Mouse (Mus musculus): ENCODE results near the gene Eif4e.
"Not testable (repeated sequence)": the region's sequence is repeated elsewhere in the genome, so short reads cannot be mapped to it uniquely, and the experiment has no call there.

Eif4e gene

DNA sequence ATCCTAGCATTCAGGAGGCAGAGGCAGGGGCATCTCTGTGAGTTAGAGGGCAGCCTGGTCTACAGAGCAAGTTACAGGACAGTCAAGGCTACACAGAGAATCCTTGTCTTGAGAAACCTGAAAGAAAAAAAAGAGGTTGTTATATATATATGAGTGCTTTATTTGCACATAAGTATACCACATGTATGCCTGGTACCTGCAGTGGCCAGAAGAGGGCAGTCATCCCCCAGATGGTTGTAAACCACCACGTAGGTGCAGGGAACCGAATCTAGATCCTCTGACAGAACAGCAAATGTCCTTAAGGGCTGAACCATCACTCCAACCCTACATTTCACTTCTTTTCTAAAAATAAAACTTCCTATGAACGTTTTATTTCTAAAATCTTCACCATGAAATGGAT, 8.1 kb upstream of the Eif4e start:
- DNase-seq (ENCODE audit: low read depth, low spot score), result peak; percentile 67

DNA sequence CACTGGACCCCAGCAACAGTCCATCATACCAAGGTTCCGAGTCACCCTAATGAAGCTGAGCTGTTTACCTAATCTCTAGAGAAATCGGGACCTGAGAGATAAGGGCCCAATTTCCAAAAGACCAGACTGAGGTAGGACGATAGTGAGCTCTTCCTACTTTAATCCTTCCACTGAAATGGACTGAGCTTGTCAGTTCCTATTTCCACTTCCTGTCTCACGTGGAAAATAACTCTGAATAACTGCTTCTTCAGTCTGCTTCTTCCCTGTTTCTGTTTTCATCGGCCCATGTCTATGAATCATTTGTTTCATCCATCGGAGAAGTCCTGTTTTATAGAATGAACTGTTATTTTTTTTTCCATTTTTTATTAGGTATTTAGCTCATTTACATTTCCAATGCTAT, 6.8 kb upstream of the Eif4e start:
- no peak for DNase-seq (ENCODE audit: low read depth, low spot score)

DNA sequence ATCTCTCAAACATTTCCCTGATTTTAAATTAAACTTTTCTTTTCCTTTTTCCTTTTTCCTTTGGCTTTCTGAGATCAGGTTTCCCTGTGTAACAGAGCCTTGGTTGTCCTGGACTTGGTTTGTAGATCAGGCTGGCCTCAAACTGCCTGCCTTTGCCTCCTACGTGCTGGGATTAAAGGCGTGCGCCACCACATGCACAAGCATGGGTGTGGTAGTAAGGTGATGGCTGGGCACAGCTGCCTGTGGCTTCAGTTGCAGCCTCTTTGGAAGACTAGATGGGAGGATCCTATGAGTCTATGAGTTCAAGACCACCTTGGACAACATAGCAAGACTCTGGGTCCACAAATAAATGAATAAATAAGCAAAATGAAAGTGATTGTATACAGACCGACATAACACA, 2.0 kb upstream of the Eif4e start:
- DNase-seq (ENCODE audit: low read depth, low spot score), result no peak

DNA sequence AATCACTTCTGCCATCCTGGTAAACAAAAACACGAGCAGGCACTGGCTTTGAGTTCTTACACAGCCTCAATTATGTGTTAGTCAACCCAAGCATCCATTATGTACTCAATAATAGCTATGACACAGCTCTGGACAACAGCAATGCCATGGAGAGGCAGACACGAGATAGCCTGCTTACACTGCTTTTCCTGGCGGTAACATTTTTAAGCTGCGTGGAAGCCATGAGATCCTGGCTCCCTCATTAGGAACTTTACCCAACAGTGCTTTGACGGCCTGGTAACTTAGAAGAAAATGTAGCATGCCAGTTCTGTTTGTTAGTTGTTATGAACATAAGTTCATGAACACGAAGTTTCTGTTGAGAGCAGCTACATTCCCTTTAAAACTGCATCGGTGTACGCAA, 485 bp upstream of the Eif4e start:
- DNase-seq (ENCODE audit: low read depth, low spot score), result no peak

DNA sequence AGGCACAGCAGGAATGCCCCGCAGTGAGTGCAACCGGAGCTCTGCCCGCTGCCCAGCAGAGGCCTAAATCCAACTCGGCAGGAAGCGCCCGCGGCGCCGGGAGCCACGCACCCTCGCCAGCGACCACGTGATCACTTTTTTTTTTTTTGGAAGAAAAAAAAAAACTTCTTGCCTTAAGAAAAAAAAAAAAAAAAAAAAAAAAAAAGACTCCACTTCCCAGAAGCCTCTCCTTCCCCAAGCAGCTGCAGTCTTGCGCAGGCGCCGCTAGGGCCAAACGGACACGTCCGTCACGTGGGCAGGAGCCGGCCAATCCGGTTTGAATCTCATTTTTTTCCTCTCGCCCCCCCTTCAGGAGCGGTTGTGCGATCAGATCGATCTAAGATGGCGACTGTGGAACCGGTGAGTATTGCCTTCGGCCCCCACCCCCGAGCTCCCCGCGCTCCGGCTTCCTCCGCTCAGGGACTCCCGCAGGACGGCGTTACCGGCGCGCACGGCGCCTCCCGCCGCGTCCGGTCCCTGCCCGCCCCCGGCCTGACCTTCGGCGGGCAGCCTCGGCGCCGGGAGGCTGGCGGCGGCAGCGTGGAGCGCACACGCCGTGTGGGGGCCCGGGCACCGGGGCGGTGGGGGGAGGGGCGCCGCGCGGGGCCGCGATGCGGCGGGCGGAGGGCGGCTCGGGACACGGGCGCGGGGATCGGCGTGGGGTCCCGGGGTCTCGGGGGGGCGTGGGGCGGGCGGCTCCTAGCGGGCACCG, 1.1 kb downstream of the Eif4e start:
- DNase-seq (ENCODE audit: low read depth, low spot score), result peak; percentile 99

DNA sequence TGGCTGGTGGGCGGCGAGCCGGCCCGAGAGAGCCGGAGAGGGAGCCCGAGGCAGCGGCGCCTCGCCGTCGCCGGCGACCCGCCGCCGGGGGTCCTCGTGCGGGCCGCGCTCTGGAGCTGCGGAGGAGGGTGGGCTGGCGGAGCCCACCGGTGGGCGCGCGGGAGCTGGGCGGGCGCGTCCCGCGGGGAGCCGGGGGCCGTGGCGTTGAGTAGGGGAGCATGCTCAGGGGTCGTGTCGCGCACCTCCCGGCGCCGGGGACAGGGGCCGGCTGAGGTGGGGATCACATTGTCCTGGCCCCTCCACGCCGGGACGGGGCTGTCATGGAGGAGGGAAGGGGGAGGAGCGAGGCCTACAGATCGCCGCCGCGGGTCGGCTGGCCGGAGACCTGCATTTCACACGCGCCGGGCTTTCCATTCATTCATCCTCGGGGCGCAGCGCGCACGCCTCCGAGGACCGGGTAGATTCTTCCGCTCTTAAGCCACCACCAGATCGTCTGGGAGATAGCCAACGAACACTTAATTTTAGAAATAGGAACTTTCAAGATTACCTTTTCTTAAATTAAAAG, 1.8 kb downstream of the Eif4e start:
- DNase-seq (ENCODE audit: low read depth, low spot score), result peak; percentile 71

DNA sequence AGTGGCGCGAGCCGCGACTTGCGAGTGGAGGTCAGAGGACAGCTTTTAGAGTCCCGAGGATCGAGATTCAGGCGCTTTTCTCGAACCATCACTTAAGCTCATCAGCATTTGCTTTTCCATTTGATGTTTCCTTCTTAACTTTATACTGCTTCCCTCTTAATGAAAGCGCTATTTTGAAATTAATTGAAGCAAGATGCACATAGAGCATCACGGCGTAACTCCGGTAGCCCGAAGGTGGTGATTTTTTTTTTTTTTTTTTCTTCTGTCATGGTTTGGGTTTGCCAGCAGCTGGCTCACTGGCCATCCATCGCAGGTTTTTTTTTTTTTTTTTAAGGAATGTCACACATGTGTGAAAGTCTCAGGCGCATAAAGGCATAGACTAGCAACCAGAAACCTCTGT, 2.3 kb downstream of the Eif4e start:
- DNase-seq (ENCODE audit: low read depth, low spot score), result peak; percentile 11

DNA sequence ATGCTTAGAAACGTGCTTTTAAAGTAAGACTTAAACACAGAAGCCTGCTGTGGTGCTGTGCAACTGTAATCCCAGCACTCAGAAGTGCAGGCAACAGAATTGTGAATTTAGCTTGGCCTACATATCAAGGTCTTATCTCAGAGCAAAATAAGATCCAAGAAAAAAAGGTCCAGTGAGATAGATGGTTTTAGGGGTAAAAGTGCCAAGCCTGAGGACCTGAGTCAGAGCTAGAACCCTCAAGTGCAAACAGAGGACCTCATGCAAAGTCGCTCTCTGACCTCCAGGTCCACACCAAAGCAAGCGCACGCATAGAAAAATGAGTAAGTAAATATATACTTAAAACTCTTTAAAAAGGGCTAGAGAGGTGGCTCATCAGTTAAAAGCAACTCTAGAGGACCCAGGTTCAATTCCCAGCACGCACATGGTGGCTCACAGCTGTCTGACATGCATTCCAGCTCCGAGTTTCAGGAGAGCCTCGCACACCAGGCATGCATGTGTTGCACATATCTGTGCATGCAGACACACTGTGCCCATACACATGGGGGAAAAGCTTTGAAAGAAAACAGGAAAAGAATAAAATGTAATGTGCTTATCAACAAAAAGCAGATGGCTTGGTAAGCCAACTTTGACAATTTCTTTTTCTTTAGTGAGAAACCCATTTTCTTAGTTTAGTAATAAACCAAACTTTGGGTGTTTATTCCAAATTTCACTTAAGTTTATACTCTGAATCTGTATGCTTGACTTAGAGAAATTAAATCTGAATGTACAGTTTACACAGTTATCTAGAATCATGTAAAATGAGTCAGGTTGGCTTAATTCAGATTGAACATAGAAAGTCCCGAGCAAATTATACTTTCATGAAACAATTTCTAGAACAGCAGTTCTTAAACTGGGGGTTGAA, 4.8 kb downstream of the Eif4e start:
- DNase-seq (ENCODE audit: low read depth, low spot score), result no peak

DNA sequence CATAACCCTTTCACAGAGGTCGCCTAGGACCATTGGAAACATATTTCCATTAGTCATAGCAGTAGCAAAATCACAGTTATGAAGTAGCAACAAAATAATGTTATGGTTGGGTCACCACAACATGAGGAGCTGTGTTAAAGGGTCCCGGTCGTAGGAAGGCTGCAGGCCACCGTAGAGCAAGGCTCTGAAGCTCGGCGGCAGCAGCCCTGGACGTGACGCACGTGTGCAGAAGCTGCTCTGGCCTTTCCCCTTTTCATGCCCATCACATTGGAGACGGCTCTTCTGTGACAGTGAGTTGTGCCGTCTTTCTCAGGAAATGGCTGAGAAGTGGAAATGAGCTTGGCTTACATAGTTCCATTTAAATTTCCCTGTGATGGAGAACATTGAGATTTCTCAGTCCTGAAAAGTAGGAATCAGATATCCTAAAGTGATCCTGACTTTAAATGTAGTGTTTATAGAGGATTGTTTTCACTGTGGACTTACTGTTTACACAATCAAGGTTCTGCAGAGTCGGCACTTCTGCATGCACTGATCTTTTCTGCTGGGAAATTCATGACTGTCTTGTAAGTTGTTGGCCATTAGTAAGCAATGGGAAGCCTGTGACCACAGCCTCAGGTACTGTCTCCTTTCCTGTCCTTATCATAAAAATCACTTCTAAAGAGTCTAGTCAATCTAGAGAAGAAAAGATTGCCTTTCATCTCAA, 5.7 kb downstream of the Eif4e start:
- DNase-seq (ENCODE audit: low read depth, low spot score), result no peak

DNA sequence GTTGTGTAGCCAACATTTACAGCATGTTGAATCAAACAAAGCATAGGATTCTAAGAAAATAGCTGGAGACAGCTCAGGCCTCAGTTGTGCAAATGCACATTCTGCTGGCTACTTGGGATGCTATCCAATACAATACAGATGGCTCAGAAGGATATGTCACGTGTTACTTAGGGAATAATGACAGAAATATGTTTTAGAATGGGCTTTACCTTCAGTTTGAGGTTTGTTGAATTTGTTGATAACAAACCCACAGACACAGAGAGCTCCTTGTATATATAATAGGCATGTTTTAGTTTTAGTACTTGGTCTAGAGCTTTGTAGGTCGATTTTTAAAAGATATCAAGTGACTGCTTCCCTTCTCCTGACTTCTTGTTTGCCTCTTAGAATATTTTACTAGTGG, 6.8 kb downstream of the Eif4e start:
- DNase-seq (ENCODE audit: low read depth, low spot score), result no peak

DNA sequence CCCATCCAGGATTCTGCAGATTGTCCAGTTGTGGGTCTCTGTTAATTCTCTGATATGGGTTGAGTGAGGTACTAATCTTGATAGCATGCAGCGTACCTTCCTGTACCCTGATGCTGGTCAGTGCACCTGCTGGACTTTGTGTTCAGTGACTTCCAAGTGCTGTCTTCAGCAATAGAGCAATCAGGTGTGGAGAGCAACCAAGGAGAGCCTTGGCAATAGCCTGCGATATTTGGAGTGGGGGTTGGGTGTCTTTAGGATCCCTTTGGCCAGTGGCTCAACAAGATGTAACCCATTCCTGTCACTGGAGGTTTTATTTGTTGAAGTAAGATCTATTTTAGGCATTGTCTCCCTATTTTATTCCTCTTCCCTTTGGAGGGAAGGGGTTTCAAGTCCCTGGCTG, 10.1 kb downstream of the Eif4e start:
- no peak for DNase-seq (ENCODE audit: low read depth, low spot score)

DNA sequence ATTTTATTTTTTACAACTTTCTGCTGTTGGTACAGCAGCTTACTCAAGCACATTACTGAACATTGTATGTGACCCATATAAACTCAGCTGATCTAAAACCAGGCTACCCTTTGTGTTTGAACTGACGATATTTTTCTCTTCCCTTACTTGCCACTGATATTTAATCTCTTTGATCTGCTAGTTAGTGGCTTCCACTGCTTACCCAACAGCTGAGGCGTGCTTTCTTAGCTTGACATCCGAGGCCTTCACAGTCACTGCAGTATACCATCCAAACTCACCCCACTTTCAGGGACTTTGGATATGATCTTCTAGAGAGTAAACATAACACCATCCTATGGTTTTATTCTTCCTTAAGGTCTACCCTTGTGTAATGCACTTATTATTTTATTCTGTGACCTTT, 16.6 kb downstream of the Eif4e start:
- DNase-seq (ENCODE audit: low read depth, low spot score), result no peak

DNA sequence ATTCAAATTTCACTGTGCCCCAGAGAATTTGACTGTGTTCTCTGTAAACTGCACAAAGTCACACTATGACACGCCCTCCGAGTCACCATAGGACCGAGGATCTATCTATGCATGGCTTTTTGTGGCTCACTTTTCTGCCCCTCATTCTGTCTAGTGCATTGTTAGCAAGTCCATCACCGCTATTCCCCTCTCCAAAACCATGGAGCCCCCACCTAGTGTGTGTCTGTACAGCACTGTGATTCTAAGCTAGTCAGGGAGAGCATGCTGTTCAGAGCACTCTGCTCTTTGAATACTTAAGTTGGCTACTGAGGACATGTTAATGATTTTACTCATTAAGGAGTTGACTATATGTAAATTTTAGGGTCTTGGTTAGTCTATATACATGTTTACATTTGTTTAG, 18.1 kb downstream of the Eif4e start:
- no peak for DNase-seq (ENCODE audit: low read depth, low spot score)

DNA sequence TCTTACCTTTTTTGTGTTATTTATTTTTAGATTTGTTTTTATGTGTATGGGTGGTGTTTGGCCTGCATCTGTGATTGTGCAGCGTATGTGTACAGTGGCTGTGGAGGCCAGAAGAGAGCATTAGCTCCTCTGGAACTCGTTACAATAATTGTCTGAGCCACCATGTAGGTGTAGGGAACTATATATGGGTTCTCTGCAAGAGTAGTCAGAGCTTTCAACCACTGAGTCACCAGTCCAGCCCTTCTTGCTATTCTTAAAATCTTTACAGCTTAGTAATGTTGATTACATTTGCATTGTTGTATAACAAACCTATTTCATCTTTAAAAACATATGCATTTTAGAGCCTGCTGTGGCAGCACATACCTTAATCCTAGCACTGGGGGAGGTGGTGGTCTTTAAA, 20.7 kb downstream of the Eif4e start:
- no peak for DNase-seq (ENCODE audit: low read depth, low spot score)

DNA sequence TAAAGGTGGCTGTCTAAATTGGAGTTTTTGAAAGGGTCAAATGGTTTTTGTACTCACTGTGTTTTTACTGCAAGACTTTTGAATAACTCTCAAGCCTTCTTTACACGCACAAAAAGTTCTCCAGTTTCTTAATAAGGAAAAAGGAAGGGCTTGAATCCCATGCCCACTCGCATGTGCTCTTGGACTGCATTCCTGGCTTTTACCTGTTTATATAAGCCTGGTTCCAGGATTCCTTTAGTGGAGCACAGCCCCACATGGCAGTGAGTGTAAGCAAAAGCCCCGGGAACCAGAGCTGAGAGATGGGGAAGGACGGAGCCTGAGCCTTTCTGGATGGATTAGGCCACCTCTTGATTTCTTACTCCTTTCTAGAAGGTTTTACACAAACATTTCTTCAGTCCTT, 23.1 kb downstream of the Eif4e start:
- no peak for DNase-seq (ENCODE audit: low read depth, low spot score)

DNA sequence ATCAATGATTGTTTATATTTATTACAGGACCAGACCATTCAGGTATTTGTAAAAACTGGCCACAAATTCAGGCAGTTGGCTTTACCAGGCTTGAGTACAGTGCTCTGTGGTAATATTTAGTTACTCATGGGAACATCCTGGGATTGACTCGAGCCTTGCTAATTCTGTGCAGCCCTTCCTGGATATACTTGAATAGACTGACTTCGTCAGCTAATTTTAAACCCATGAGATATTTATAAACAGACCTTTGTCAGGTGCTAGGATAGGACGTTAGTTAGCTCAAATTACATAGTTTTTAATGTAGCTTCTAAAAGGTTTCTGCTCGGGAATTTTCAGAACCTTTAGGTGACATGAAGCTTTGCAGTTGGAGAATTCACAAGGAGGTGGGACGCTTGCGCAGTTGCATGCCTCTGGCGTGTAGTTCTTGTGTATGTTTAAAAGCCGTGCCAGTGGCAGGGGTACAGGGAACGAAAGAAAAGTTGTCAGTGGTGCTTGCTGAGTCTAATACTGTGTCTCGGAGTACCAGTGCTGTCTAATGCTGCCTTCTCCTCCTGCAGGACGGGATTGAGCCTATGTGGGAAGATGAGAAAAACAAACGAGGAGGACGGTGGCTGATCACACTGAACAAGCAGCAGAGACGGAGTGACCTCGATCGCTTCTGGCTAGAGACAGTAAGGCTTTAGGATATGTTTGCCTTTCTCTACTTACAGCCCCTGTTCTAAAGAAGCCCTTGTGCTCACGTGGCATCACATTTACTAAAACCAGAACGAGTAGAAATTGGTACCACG, 24.6 kb downstream of the Eif4e start:
- DNase-seq (ENCODE audit: low read depth, low spot score), result no peak

DNA sequence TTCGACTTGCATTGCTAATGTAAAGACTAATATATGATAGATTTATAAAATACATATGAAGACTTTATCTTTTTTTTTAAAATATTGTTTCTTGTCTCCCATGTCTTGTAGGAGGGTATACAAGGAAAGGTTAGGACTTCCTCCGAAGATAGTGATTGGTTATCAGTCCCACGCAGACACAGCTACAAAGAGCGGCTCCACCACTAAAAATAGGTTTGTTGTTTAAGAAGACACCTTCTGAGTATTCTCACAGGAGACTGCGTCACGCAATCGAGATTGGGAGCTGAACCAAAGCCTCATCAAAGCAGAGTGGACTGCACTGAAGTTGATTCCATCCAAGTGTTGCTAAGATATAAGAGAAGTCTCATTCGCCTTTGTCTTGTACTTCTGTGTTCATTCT, 29.3 kb downstream of the Eif4e start:
- DNase-seq (ENCODE audit: low read depth, low spot score), result not testable (repeated sequence)

DNA sequence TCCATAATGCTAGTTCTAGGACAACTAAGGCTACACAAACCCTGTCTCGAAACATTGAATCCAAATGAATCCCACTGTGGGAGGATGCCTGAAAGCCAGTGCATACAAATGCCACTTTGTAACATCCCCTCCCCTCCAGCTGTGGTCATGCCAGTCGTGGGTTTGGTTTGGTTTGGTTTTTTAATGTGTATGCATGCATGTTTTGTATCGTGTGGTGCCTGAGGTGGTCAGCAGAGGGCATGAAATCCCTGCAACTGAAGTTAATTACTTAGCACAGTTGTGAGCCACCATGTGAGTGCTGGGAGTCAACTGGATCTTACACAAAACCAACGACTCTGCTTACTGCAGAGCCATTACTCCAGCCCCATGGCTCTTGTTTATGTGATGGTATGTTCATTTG, 32.5 kb downstream of the Eif4e start:
- no peak for DNase-seq (ENCODE audit: low read depth, low spot score)

DNA sequence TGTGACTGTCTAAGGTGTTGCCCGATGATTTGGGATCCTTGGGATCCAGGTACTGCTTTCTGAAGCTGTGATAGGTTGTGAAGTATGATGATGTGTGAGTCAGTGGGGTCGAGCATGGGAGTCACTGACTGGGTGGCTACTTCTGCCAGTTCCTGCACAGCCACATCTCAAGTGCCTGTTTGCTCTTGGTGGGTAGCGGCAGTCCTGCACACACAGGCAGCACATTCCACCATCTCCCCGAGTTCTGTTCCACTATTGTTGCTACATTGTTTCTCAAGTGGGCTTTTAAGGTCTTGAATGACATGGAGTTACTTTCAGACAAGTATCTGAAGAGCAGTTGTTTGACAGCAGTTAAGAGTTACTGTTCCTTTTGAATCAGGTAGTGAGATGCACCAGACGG, 34.3 kb downstream of the Eif4e start:
- no peak for DNase-seq (ENCODE audit: low read depth, low spot score)

DNA sequence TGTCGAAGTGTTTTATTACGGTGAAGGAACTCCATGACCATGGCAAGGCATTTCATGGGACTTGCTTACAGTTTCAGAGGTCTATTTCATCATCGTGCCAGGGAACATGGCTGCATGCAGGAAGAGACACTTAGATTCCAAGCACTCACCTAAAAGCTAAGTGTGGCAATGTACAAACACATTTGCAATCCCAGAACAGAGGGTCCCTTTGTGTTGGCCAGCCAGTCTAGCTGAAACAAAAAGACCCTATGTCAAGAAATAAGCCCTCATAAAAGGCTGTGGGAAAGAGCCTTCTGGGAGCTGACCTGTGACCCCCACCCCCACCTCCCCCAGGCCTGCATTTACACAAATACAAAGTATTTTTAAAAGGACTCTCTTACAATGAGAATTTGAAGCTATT, 34.9 kb downstream of the Eif4e start:
- DNase-seq (ENCODE audit: low read depth, low spot score), result no peak

DNA sequence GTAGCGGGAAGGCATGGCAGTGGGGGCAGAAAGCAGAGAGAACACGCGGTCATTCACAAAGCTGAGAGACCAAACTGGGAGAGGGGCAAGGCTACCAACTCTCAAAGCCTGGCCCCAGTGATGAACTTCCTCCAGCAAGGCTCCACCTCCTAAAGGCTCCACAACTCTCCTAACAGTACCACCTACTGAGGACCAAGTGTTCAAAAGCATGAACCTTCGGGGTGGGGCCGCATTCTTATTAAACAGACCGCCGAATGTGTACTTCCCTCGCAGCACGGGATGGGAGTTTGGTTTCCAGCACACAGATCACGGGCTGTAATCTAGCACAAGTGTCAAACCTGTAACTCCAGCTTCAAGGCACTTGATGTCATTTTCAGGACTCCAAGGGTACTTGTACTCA, 52.9 kb downstream of the Eif4e start:
- peak; percentile 58 for DNase-seq (ENCODE audit: low read depth, low spot score)
